In genomic region chr14:33891507-33891906, GRCm38 (mm10) we compare ENCODE assay signal across 22 mouse cellular contexts. TPM values are rescaled to one million over a fixed set of nuclear protein-coding genes. Genes with fewer than 3 reads are reported as not detected.
"Had no signal": no experiment of that assay in that cellular context is flagged by ENCODE, and none has a peak within 500 bp of the region (broad histone marks: within the 10 kb centered on the region; RNA-seq: fewer than 3 reads in every experiment).

No protein-coding gene starts in this region.

- DNase-seq: retina, postnatal 1 day; right cerebral cortex, adult 18-20 months; right cerebral cortex, postnatal 14 days; right cerebral cortex, postnatal 25 days; right cerebral cortex, postnatal 4 days; spleen, adult 18-20 months; thymus, adult 18-20 months; thymus, adult 2 months; thymus, postnatal 14 days; thymus, postnatal 25 days; thymus, postnatal 36 days; thymus, postnatal 4 days had no signal

- H3K27ac ChIP-seq: neural tube, embryonic 13.5 days; neural tube, embryonic 15.5 days; stomach, embryonic 15.5 days; stomach, postnatal 0 days had no signal

- H3K9me3 ChIP-seq: neural tube, embryonic 13.5 days; neural tube, embryonic 15.5 days; stomach, embryonic 15.5 days had no signal

- H3K36me3 ChIP-seq: neural tube, embryonic 13.5 days; neural tube, embryonic 15.5 days; stomach, embryonic 15.5 days had no signal

- H3K27me3 ChIP-seq: neural tube, embryonic 15.5 days; stomach, embryonic 15.5 days had no signal

- H3K4me1 ChIP-seq: neural tube, embryonic 15.5 days; stomach, embryonic 15.5 days had no signal

- H3K4me2 ChIP-seq: neural tube, embryonic 13.5 days; neural tube, embryonic 15.5 days; stomach, embryonic 15.5 days had no signal

- H3K9ac ChIP-seq: neural tube, embryonic 13.5 days; neural tube, embryonic 15.5 days; stomach, embryonic 15.5 days had no signal

- H3K4me3 ChIP-seq: neural tube, embryonic 13.5 days; neural tube, embryonic 15.5 days; stomach, embryonic 15.5 days had no signal

RNA-seq across cellular contexts. Expression of gene Gdf2, which starts 49.3 kb away (rescaled TPM):
- polyA plus RNA-seq: neural tube, embryonic 13.5 days; neural tube, embryonic 14.5 days; small intestine, adult 2 months; stomach, embryonic 14.5 days; testis, adult 2 months; thymus, adult 2 months; thymus, postnatal 0 days; urinary bladder, adult 2 months had no signal
